Mouse (Mus musculus): ENCODE data around the gene Vmn2r16.

Gene Vmn2r16

GRCm38 (mm10) chr5:109329862-109330261 is at the start of gene Vmn2r16:
Gene Vmn2r16, plus strand, starts transcription at chr5:109330162.
- DNase-seq (ENCODE audit: low read depth, low spot score) = no peak

GRCm38 (mm10) chr5:109294655-109295054 is 35.3 kb upstream of the Vmn2r16 start:
- DNase-seq (ENCODE audit: low read depth, low spot score) = no peak

- no peak for DNase-seq (ENCODE audit: low read depth, low spot score)
Observed at GRCm38 (mm10) chr5:109297544-109297943, 32.4 kb upstream of the Vmn2r16 start, which contains the start of gene Vmn2r15. Gene Vmn2r15, minus strand, starts transcription at chr5:109297644.

- no peak for DNase-seq (ENCODE audit: low read depth, low spot score)
Observed at GRCm38 (mm10) chr5:109419388-109419787, 89.4 kb downstream of the Vmn2r16 start, which contains the start of gene Vmn2r17. Gene Vmn2r17, plus strand, starts transcription at chr5:109419688.
